Mouse (Mus musculus) kidney, postnatal 14 days (tissue): ENCODE measurements around the gene Olfr60.

Experiments
- DNase-seq: peaks from one replicate; pipeline ENCODE4 v3.0.0; 2022; ENCODE audit warnings: mixed read lengths

Olfr60 gene

GRCm38 (mm10) chr7:140361571-140361970 lies at the start of gene Olfr60:
Gene Olfr60 (minus strand): TSS chr7:140361671.
- DNase-seq = no peak

- DNase-seq = no peak
These were observed 41.3 kb upstream of the Olfr60 start, which contains the start of gene Olfr531 for GRCm38 (mm10) chr7:140402818-140403217. Gene Olfr531 (minus strand): TSS chr7:140402918.

DNA sequence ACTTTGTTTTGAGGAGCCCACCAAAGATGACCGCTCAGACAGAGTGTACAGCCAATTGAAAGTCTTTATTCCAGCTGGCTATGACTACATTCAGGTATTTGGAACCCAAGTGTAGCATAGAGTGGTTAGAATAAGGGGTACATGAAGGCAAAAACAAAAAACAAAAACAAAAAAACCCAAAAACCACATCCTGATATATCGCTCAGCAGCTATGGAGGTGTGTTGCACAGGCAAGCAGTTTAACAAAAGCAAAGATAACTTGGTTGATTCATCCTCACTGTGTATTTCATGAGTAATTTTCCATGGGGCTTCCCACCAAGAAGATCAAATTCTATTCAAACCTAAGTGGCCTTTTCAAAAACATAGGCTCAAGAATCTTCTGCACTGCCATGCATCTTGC lies 15.4 kb upstream of the Olfr60 start:
- no peak for DNase-seq

DNA sequence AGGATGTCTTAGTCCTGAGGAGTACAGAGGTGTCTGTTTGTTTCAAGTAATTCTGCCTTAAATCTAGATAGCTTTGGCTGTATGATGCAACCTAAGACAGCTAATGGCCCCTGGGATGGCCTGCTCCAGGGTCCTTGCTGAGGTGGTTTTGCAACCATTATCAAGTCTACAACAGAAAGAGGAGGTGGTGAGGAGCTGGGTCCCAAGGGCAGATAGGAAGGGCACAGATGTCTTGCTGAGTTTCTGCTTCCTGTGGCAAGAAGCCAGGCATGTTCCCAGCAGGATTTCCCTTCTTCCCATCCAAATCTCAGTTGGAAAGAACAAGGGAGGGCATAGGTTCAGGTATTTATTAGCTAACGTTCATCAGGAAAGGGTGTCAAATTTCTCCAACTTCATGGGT lies 14.8 kb upstream of the Olfr60 start, which contains the start of gene Olfr530:
TSS of gene Olfr530 (minus strand) at position 101 of the 400 bp plus-strand sequence.
- DNase-seq = no peak

DNA sequence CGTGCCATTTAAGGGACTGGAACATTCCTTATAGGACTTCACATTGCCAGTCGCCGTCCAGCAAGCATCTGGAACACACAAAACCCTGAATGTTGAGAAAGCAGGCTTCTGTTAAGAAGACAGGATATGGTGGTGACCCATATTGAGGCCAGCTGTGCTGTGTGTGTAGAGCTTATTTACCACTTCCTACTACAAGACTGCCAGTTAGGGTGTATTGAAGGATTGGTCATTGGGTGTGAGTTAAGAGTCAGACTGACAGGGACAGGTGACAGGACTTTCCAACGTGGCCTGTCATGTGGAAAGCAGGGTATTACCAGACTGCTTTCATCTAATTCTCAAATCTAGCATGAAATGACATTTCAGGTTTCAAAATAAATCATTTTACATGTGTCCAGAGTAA lies 12.8 kb upstream of the Olfr60 start:
- no peak for DNase-seq

GRCm38 (mm10) chr7:140333717-140334116 lies 27.8 kb downstream of the Olfr60 start, which contains the start of gene Olfr527:
Gene Olfr527 (plus strand): TSS chr7:140334017.
- DNase-seq = no peak

DNA sequence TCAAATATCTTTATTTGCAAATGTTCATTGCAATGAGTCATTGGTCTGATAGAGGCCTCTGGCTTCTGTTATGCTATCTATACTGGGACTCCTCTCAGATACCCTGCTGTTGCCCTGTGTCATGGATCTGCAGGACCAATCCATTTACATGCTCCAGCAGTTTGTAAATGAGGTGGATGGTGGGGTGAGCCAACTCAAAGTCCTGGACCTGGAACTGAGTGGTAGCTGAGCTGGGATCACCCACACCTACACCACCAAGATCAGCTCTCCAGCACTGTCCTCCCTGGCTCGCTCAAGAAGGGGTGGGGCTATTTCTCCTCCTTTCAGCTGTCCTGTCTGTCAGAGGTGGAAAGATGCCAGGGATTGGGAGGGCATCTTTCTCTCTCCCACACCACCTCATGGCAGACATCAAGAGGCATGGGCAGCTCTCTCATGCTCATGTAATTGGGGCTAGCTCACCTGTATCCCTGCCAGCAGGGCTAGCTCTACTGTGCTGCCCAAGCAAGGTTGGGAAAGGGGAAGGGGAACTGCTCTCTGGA lies 31.6 kb downstream of the Olfr60 start:
- no peak for DNase-seq

DNA sequence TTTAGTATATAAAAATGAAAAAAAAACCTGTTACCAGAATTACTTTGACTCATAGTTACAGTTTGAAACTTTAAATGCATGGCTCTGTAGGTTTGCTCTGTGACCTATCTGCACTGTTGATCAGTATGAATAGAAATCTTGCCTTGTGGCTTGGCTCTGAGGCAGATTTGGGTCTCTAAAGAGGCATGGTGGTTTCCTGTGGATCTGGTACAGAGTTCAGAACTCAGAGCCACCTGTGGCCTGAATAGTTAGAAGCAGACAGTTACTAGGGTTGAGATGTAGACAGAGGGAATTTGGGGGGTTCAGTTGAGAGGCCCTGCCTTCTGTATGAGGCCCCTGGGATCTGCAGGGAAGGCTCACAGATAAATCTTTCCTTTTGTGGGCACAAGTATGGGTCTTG lies 40.3 kb downstream of the Olfr60 start:
- no peak for DNase-seq

- DNase-seq = no peak
These were observed 40.9 kb downstream of the Olfr60 start, which contains the start of gene Olfr525 for GRCm38 (mm10) chr7:140320558-140320957. Gene Olfr525 (plus strand): TSS chr7:140320858.

GRCm38 (mm10) chr7:140319861-140320385 lies 41.5 kb downstream of the Olfr60 start:
- no peak for DNase-seq

DNA sequence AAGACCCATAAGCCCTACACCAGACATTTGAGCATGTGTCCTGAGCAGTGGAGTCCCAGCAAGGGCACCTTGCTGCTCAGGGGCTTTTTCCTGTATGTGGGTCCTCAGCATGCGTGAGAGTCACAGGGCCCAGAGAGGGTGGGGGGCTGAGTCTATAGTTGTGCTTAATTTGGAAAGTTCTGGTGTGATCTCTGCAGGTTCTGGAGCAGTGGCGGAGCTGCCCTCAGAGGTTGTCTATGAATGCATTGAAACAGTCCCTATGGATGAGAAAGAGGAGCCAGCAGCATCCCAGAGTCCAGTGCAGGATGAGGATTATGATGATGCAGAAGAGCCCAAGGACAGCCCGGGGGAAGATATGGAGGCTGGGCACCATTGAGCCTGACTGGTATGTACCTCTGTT lies 62.1 kb downstream of the Olfr60 start:
- DNase-seq = no peak

DNA sequence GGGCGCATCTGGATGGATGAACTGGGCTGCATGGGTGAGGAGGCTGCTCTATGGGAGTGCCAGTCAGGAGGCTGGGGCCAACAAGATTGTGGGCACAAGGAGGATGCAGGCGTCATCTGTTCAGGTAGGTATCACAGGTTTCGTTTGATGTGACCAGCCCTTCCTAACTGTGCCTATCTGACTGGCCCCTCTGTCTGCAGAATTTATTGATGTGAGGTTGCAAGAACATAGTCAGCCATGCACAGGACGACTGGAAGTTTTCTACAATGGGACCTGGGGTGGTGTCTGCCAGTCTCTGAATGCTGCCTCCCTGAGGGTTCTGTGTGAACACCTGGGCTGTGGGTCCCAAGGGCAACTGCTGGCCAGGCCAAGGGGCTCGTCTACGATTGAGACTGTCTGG lies 64.6 kb downstream of the Olfr60 start:
- DNase-seq = no peak

- DNase-seq = no peak
These were observed 65.7 kb downstream of the Olfr60 start for GRCm38 (mm10) chr7:140295746-140296145.
